Comparison of ENCODE assay signal across 13 mouse cellular contexts in the genomic region with DNA sequence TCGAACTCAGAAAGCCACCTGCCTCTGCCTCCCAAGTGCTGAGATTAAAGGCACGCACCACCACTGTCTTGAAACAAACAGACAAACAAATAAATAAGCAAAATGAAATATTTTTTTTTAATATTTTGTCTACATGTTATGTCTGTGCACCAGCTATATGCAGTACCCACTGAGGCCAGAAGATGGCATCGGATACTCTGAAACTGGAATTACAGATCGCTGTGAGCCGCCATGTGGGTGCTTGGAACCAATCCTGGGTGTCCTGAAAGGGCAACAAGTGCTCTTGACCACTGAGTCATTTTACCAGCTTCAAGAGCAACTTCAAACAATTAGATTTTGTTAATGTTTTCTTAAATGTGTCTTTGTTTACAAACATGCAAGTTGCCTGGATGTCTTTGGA. TPM values are rescaled to one million over a fixed set of nuclear protein-coding genes. Genes with fewer than 3 reads are reported as not detected.
DNase-seq lines count a peak whose midpoint lies in the region; ATAC-seq and TF ChIP-seq lines count a peak whose summit lies in the region.
"Had no signal": no experiment of that assay in that cellular context is flagged by ENCODE, and none has a peak within 500 bp of the region (broad histone marks: within the 10 kb centered on the region; RNA-seq: fewer than 3 reads in every experiment).

No protein-coding gene starts in this region.

- no peaks in the 10 kb centered on the region for H3K36me3 ChIP-seq in liver, adult 2 months (ENCODE audit: control insufficient read depth, insufficient read depth, low read length)
- no peaks in the 10 kb centered on the region for H3K36me3 ChIP-seq in liver, embryonic 12.5 days
- H3K36me3 ChIP-seq in stomach, postnatal 0 days (ENCODE audit: control insufficient read depth, insufficient read depth, low read length), result no peaks in the 10 kb centered on the region
- H3K36me3 ChIP-seq: forebrain, embryonic 12.5 days; heart, embryonic 15.5 days; hindbrain, embryonic 12.5 days had no signal

- no peak overlapping the region for H3K4me3 ChIP-seq in liver, adult 2 months (ENCODE audit: insufficient read depth, low read depth, low read length)
- no peak overlapping the region for H3K4me3 ChIP-seq in liver, embryonic 12.5 days
- H3K4me3 ChIP-seq in stomach, postnatal 0 days (ENCODE audit: low read depth, low read length), result no peak overlapping the region
- H3K4me3 ChIP-seq: forebrain, embryonic 12.5 days; heart, embryonic 15.5 days; hindbrain, embryonic 12.5 days had no signal

- no peak overlapping the region for H3K9ac ChIP-seq in liver, adult 2 months (ENCODE audit: low read depth, low read length)
- H3K9ac ChIP-seq in liver, embryonic 12.5 days, result no peak overlapping the region
- H3K9ac ChIP-seq in stomach, postnatal 0 days (ENCODE audit: low read length), result no peak overlapping the region
- H3K9ac ChIP-seq: forebrain, embryonic 12.5 days; heart, embryonic 15.5 days; hindbrain, embryonic 12.5 days had no signal

- ATAC-seq in liver, embryonic 12.5 days, result no peak
- no peak for ATAC-seq in Patski
- ATAC-seq in stomach, postnatal 0 days (ENCODE audit: low FRiP score, low TSS enrichment), result peak; percentile 4; the same call in 1 of the 2 replicates

- H3K79me2 ChIP-seq in liver, adult 2 months (ENCODE audit: control insufficient read depth, insufficient read depth, low read length), result no peaks in the 10 kb centered on the region

- peak; percentile 19; the same call in 1 of the 2 replicates for TF ChIP-seq CTCF in liver, adult 2 months (IDR thresholded peaks at IDR 0.05; ENCODE audit: low read depth, low read length)
- TF ChIP-seq CTCF in Patski (IDR thresholded peaks at IDR 0.05), result peak; percentile 50
- TF ChIP-seq CTCF in stomach, postnatal 0 days (IDR thresholded peaks at IDR 0.05; ENCODE audit: low read depth), result peak; percentile 53

- CTCF ChIA-PET in Patski (lab: Charles Lee), result no interaction called here

- H3K4me1 ChIP-seq in liver, adult 2 months (ENCODE audit: control insufficient read depth, insufficient read depth, low read length), result no peaks in the 10 kb centered on the region
- 0 out of 2 replicates have a peak, but pooled peaks cover 3% of the 10 kb centered on the region for H3K4me1 ChIP-seq in liver, embryonic 12.5 days
- no peaks in the 10 kb centered on the region for H3K4me1 ChIP-seq in stomach, postnatal 0 days (replicated peaks; ENCODE audit: control insufficient read depth, insufficient read depth)

- POLR2A ChIA-PET in Patski (lab: Charles Lee), result no interaction called here

- H3K4me2 ChIP-seq in liver, embryonic 12.5 days, result no peak overlapping the region
- H3K4me2 ChIP-seq in stomach, postnatal 0 days (replicated peaks; ENCODE audit: low read depth), result no peak overlapping the region
- H3K4me2 ChIP-seq: forebrain, embryonic 12.5 days; heart, embryonic 15.5 days; hindbrain, embryonic 12.5 days had no signal

- no peak for TF ChIP-seq POLR2A in liver, adult 2 months (IDR thresholded peaks at IDR 0.05; ENCODE audit: extremely low read depth, insufficient read depth, low read length)

- H3K27ac ChIP-seq in liver, adult 2 months (replicated peaks; ENCODE audit: insufficient read depth, low read depth, low read length), result no peak overlapping the region
- no peak overlapping the region for H3K27ac ChIP-seq in liver, embryonic 12.5 days
- no peak overlapping the region for H3K27ac ChIP-seq in stomach, postnatal 0 days (replicated peaks)
- H3K27ac ChIP-seq: forebrain, embryonic 12.5 days; heart, embryonic 15.5 days; hindbrain, embryonic 12.5 days had no signal

- H3K27me3 ChIP-seq in liver, adult 2 months (ENCODE audit: control insufficient read depth, insufficient read depth, low read length), result no peaks in the 10 kb centered on the region
- no peaks in the 10 kb centered on the region for H3K27me3 ChIP-seq in liver, embryonic 12.5 days (replicated peaks)
- H3K27me3 ChIP-seq in Patski, result no peaks in the 10 kb centered on the region
- no peaks in the 10 kb centered on the region for H3K27me3 ChIP-seq in stomach, postnatal 0 days (ENCODE audit: control insufficient read depth, insufficient read depth, low read length)
- H3K27me3 ChIP-seq: heart, embryonic 15.5 days had no signal

- in situ Hi-C loops in Patski (cut with MboI; ENCODE audit: low pct_unique_long_range_greater_than_20kb), result no loop called here

- DNase-seq in liver, adult 2 months (ENCODE audit: extremely low read depth, low read depth, low spot score), result no peak
- peak; percentile 36 for DNase-seq in thymus, postnatal 4 days
- no peak for DNase-seq in thymus, postnatal 25 days
- DNase-seq in Patski (ENCODE audit: low read depth, low spot score), result no peak
- no peak for DNase-seq in stomach, postnatal 0 days (ENCODE audit: low spot score)
- no peak for DNase-seq in ovary, postnatal 36 days (ENCODE audit: low spot score)
- no peak for DNase-seq in cerebellum, postnatal 14 days
- DNase-seq: cerebellum, adult 11-12 months; gastrocnemius, postnatal 14 days had no signal

- no peak for TF ChIP-seq EP300 in stomach, postnatal 0 days (optimal IDR thresholded peaks at IDR 0.05)

- WGBS in liver, adult 2 months, result 96% methylated on average over 5 of the region's 5 CpGs
- 84% methylated on average over 5 of the region's 5 CpGs for WGBS in liver, embryonic 12.5 days (ENCODE audit: insufficient replicate concordance)
- WGBS in stomach, postnatal 0 days, result 96% methylated on average over 5 of the region's 5 CpGs

- H3K9me3 ChIP-seq in liver, embryonic 12.5 days (replicated peaks), result peaks cover 4% of the 10 kb centered on the region; the same call in 1 of the 2 replicates
- H3K9me3 ChIP-seq in stomach, postnatal 0 days (ENCODE audit: control insufficient read depth, low read length), result no peaks in the 10 kb centered on the region
- H3K9me3 ChIP-seq: heart, embryonic 15.5 days had no signal

RNA-seq across cellular contexts. Expression of a gene that starts 11.5 kb away (rescaled TPM):
- 3.1 and 3.8 TPM in 2 replicates for total RNA-seq in liver, adult 2 months (2014; rRNA removed)
- 4.8 and 5.2 TPM in 2 replicates for polyA plus RNA-seq in liver, adult 2 months (2012; rRNA removed)
- 2.9 and 3.6 TPM in 2 replicates for polyA plus RNA-seq in liver, embryonic 12.5 days (2016; fragmentation: Nextera tagmentation; extraction: Ambion mirVana)
- 37.4 TPM for polyA plus RNA-seq in Patski (2021)
- 3.5 and 3.6 TPM in 2 replicates for polyA plus RNA-seq in stomach, postnatal 0 days (2015; fragmentation: Nextera tagmentation; extraction: Ambion mirVana)
